Mouse (Mus musculus): ENCODE results near the gene Oscp1. TPM values are rescaled to one million over a fixed set of nuclear protein-coding genes. Genes with fewer than 3 reads are reported as not detected.

Gene Oscp1
- 0.35 and 0.38 TPM in 2 replicates for polyA plus RNA-seq (2012; rRNA removed)

DNA sequence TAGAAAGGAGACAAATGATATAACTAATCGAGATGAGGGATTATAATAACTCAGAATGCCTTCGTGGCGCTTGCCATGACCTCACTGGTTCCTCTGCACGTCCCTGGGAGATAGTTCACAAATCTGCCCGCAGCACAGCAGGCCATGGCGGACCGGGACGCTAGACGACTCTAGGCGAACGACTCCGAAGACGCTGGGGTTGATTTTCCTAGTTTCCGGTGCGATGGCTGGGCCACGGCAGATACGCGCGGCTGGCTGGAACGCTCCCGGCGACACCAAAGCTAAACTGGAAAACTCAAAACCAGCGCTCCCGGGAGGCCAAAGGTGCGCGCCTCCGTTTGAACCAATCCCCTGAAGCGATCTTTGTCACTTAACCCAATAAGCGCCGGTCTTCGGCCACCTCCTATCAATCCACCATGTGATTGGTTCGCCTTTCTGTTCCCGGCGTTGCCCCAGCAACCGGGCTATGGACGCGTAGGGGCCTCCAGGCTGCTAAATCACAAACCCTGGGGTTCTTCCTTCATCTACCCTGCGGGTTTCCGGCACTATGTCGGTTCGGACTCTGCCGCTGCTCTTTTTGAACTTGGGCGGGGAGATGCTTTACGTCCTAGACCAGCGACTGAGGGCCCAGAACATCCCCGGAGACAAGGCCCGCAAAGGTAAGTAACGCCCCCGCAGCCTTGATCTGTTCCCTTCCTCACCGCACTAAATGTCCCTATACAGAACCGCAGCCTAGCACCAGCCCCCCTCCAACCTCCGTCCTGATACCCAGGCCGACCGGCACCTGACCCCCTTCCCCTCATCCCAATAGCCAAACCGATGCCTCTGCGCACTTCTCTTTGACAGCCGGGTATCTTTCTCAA, at the start of gene Oscp1:
Gene Oscp1 (plus strand): TSS at position 432 of the 863 bp plus-strand sequence.

DNA sequence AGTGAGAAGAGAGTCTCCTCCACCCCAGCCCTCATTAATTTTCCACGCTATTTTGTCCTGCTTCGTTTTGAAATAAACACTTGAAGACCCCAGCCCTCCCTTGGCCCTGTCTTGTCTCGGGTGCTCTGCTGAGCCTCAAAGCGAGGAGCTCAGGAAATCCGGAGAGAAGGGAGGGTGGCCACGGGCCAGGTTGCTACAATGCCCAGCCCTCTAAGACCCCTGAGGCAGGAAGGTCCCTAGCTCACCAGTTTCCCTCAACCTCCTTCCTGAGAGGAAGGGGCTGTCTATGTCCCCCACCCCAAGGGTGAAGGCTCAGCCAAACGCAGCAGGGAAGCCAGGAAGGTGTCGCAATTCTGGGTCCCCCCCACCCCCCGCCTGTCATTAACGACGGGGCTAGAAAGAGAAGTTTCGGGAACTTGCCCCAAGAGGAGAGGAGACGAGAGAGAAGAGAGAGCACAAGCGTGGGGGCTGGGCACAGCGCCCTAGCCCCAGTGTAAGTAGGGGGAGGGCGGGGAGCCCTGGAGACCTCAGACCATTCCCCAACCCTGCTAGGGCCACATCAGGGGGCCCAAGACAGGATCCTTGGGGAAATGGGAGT, 34.0 kb upstream of the Oscp1 start, which contains the start of gene Csf3r:
Gene Csf3r (plus strand): TSS at position 248 of the 598 bp plus-strand sequence.

DNA sequence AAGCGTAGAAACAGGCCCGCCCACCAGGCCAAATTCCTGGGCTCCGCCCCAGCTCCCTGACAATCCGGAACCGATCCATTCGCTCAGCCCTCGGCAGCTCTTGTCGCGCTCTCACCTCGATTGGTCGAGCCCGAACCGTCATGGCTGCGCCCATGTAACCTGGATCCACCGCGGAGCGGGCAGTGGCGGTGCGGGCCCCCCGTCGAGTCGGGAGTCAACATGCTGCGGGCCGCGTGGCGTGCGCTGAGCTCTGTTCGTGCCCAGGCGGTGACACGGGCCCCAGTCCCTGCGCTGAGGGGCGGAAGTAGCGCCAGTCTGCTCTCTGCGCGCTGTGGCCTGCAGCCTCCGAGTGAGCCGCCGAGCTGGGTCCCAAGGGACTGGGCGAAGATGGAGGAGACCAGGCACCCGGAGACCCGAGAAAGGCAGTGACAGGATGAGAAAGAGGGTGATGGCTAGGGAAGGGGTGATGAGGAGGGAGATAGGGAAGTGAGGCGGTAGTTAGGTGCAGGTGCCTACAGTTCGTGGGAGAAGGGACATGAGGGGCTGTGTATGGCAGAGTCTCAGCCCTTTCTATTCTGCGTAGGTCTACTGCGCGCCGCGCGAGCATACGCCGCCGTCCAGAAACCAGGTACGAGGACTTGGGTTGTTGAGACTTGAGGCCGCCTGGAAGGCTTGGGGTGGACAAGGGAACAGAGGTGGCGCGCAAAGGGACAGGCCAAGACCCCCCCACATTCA, 11.3 kb upstream of the Oscp1 start, which contains the start of gene Mrps15:
Gene Mrps15 (plus strand): TSS at position 75 of the 735 bp plus-strand sequence.

DNA sequence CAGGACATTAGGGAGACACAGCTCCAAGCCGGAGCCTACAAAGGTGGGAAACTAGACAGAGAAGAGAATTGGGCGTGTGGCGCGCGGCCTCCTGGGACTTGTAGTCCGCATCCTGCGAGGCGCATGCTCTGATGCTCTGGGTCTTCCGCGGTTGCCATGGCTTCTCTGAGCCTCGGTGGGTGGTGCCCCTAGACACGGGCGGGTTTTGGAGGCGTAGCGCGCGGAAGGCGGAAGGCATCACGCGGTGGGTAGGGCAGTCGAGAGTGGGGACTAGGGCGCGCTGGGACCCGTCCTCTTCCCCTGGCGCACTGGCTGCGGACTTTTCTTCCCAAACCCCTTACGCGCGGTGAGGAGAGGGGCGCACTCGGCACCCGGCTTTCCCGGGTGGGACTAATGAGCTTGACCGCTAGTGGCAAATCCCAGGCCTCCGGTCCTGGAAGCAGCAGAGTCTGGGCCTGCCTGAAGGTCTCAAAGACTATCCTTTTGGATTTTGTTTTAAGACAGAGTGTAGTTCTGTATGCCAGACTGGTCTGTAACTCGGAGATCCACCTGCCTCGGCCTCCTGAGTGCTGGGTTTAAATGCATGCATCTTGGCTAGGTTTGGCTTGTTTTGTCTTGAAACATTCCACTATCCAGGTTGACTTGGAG, 38.2 kb downstream of the Oscp1 start, which contains the start of gene Lsm10:
Gene Lsm10 (plus strand): TSS at position 160 of the 648 bp plus-strand sequence.

DNA sequence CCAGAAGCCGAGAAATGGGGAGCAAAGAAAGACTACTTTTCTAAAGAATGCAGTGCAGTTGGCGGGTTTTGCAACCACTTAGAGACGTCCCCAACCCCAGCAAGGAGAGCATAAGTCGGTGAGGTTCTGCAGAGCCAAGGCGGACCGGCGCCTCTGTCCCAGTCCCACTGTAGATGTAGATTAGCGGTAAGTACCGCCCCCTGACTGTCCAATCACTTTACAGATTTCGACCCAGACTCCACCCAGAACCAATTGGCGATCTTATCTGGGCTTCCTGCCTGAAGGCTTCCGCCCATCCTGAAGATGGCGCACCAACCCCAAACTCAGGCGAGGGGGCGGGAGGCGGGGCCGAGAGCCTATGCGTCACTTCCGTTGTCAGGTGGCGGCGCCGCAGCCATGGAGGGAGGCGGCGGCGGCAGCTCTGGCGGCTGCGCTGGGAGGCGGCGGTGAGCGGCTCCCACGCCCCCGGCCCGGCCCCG, 45.3 kb downstream of the Oscp1 start, which contains the start of gene Stk40:
Gene Stk40 (plus strand): TSS at position 368 of the 479 bp plus-strand sequence.

Other genes with a start within 250 kb of the Oscp1 start
- gene Csf3r, start 34.0 kb upstream of the Oscp1 start, polyA plus RNA-seq (2012; rRNA removed), result 2.4 and 3.6 TPM in 2 replicates
- 46.5 and 47.6 TPM in 2 replicates for gene Mrps15, start 11.6 kb upstream of the Oscp1 start, polyA plus RNA-seq (2012; rRNA removed)
- gene Lsm10, start 38.1 kb downstream of the Oscp1 start, polyA plus RNA-seq (2012; rRNA removed), result 16.8 and 19.3 TPM in 2 replicates
- 4.9 and 5.1 TPM in 2 replicates for gene Stk40, start 45.4 kb downstream of the Oscp1 start, polyA plus RNA-seq (2012; rRNA removed)
- gene Eva1b, start 89.2 kb downstream of the Oscp1 start, polyA plus RNA-seq (2012; rRNA removed), result 10.4 and 11.8 TPM in 2 replicates
- gene Sh3d21, start 104.9 kb downstream of the Oscp1 start, polyA plus RNA-seq (2012; rRNA removed), result 0.58 TPM in 2 replicates
- 67.4 and 69.5 TPM in 2 replicates for gene Thrap3, start 144.2 kb downstream of the Oscp1 start, polyA plus RNA-seq (2012; rRNA removed)
- 10.1 and 11.0 TPM in 2 replicates for gene Map7d1, start 197.8 kb downstream of the Oscp1 start, polyA plus RNA-seq (2012; rRNA removed)
- 23.1 and 26.0 TPM in 2 replicates for gene Trappc3, start 203.8 kb downstream of the Oscp1 start, polyA plus RNA-seq (2012; rRNA removed)
- 0.21 and 0.51 TPM in 2 replicates for gene Col8a2, start 228.2 kb downstream of the Oscp1 start, polyA plus RNA-seq (2012; rRNA removed)